Mouse (Mus musculus): Measurements from ENCODE around the gene Rpp30. TPM values are rescaled to one million over a fixed set of nuclear protein-coding genes. Genes with fewer than 3 reads are reported as not detected.
A peak's percentile ranks its signal among the peaks of the same experiment; 100 is the strongest.

Gene Rpp30
- polyA plus RNA-seq, 1 experiment from 2014 or later = 81.3 TPM

DNA sequence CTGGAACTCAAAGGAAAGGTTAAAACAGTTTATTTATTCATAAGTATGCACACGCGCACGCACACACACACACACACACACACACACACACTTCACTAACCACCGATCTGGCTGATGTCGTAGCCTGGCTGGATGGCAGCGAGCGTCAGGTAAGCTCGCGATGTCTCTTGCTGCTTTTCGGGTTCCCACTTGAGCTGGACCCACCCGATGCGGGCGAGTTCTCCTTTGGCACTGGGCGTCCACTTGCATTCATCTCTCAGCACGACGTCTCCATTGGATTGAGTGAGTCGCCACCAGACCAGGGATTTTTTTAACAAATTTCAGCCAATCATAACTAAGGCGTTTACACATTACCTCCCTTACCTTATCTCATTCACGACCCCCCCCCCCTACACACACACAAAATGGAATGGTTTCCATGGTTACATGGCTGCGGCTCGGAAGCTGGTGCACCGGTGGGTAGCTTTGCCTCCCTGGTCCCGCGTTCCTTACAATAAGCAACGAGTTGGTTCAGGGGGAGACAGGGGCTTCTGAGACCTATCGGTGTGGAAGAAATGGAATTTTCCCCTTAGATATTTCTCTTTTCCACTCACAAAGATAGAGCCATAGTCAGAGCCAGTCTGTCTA lies 25.9 kb downstream of the Rpp30 start:
- no peaks in the 10 kb centered on the region for H3K36me3 ChIP-seq
- H3K4me1 ChIP-seq = peaks cover 2% of the 10 kb centered on the region; the same call in 1 of the 2 replicates
- no peaks in the 10 kb centered on the region for H3K9me3 ChIP-seq (replicated peaks)
- no peak overlapping the region for H3K9ac ChIP-seq
- peaks cover 10% of the 10 kb centered on the region; the same call in 1 of the 2 replicates for H3K27me3 ChIP-seq
- no peak for ATAC-seq (ENCODE audit: low FRiP score)
- no peak overlapping the region for H3K4me3 ChIP-seq
- no peak overlapping the region for H3K4me2 ChIP-seq (replicated peaks)
- 64% methylated on average over 26 of the region's 26 CpGs for WGBS
- no peak overlapping the region for H3K27ac ChIP-seq

DNA sequence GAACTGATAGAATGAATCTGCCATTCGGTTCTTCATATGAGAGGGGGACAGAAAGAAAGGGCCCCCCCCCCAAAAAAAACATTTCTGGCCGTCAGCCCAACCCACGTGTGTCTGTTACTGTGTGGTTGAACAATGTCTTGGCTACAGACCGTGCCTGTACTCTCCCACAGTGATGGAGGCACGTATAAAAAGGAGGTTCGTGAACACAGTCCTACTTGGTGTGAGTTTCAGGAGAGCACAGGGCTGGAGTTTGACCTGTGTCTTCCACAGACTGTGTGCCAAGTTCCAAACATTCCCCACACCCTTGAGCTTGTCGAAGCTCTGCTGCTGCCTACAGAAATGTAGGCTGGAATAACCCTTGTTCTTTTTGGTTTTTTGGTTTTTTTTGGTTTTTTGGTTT lies 26.9 kb downstream of the Rpp30 start:
- no peak for ATAC-seq (ENCODE audit: low FRiP score)
- Histone ChIP-seq H3K9ac (no peak overlapping the region), H3K36me3 (no peaks in the 10 kb centered on the region), H3K4me1 (peaks cover 2% of the 10 kb centered on the region; the same call in 1 of the 2 replicates), H3K9me3 (replicated peaks) (no peaks in the 10 kb centered on the region), H3K27me3 (peaks cover 10% of the 10 kb centered on the region; the same call in 1 of the 2 replicates), H3K4me3 (no peak overlapping the region), H3K4me2 (replicated peaks) (no peak overlapping the region), H3K27ac (no peak overlapping the region)
- WGBS = 25% methylated on average over 7 of the region's 7 CpGs

DNA sequence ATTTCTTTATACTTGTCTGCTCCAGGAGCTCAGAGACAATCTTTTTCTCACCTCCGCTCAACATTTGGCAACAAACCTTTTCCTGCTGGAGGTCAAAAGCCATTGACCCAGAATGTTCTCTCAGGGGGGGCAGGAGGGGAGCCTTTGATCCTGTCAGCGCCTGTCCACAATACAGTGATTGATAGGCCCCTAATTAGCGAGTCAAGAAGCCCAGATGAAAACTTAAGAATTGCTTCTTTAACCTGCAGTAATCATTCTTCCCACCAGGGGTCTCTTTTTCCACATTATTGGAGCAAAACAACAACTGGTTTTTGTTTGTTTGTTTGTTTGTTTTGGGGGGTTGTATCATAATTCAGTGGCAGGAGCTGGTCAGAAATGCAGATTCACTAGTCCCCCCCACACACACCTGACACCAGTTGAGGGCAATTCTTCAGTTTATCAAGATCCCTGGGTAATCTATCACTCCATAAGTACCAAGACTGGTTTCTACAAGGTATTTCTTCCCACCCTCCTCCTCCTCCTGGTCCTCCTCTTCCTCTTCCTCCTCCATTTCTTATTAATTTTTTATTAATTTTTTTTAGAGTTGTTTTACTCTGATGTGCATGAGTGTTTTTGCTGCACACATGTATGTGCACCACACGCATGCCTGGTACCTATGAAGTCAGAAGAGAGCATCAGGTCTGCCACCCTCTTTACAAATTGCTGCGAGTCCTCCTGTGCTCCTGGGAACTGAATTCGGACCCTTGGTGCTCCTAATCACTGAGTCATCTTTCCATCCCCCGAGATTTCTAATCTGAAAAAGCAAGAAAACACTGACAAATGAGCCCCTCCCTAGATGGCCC lies 27.8 kb downstream of the Rpp30 start:
- peak; percentile 70 for ATAC-seq (ENCODE audit: low FRiP score)
- 24% methylated on average over 7 of the region's 7 CpGs for WGBS
- Histone ChIP-seq H3K4me3 (no peak overlapping the region), H3K9me3 (replicated peaks) (no peaks in the 10 kb centered on the region), H3K4me2 (replicated peaks) (peak overlapping the region; percentile 42; the same call in 1 of the 2 replicates), H3K27ac (no peak overlapping the region), H3K4me1 (peaks cover 2% of the 10 kb centered on the region; the same call in 1 of the 2 replicates), H3K27me3 (peaks cover 10% of the 10 kb centered on the region; the same call in 1 of the 2 replicates), H3K36me3 (no peaks in the 10 kb centered on the region), H3K9ac (no peak overlapping the region)

DNA sequence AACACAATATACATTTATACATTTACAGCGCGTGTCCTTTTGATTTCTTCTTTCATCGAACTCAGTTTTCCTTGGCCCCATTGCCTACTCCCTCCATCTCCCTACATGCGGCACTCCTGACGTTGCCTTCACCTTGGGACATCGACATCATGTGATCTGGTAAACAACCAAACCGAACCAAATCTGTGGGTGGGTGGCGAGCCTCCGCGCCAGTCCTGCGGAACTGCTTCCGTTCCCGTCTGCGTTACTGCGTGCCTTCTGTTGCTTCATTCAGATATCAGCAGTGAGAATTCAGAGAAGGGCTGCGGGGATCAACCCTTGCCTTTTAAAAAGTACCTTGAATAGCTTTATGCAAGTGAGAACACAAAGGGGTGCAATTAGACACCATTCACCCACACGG lies 28.5 kb downstream of the Rpp30 start:
- ATAC-seq (ENCODE audit: low FRiP score) = no peak
- H3K9ac ChIP-seq = no peak overlapping the region
- peaks cover 2% of the 10 kb centered on the region; the same call in 1 of the 2 replicates for H3K4me1 ChIP-seq
- H3K9me3 ChIP-seq (replicated peaks) = no peaks in the 10 kb centered on the region
- no peak overlapping the region for H3K4me3 ChIP-seq
- 41% methylated on average over 17 of the region's 17 CpGs for WGBS
- H3K4me2 ChIP-seq (replicated peaks) = peak overlapping the region; percentile 42
- peaks cover 10% of the 10 kb centered on the region; the same call in 1 of the 2 replicates for H3K27me3 ChIP-seq
- H3K36me3 ChIP-seq = no peaks in the 10 kb centered on the region
- H3K27ac ChIP-seq = no peak overlapping the region

DNA sequence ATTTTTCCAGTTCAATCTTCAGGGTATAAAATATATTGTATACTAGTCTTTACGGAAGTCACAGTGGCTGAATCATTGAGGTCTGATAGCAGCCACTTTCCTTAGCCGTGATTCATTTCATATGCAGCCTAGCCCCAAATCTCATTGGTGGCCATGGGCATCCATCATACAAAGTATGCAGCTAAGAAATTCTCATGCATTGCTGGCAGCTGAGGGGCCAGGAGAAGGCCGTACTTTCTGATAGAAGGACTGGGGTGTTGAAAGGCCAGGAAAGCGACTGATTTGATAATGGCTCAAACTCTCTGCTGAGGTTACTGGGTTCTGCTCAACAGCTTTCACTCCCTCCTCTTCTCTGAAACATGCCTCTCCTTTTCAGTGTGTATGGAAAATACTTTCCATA lies 32.7 kb downstream of the Rpp30 start:
- no peaks in the 10 kb centered on the region for H3K9me3 ChIP-seq (replicated peaks)
- ATAC-seq (ENCODE audit: low FRiP score) = no peak
- no peak overlapping the region for H3K9ac ChIP-seq
- H3K4me2 ChIP-seq (replicated peaks) = no peak overlapping the region
- H3K27ac ChIP-seq = no peak overlapping the region
- WGBS = 80% methylated on average over 4 of the region's 4 CpGs
- H3K27me3 ChIP-seq = 0 out of 2 replicates have a peak, but pooled peaks cover 6% of the 10 kb centered on the region
- no peak overlapping the region for H3K4me3 ChIP-seq
- no peaks in the 10 kb centered on the region for H3K36me3 ChIP-seq
- 0 out of 2 replicates have a peak, but pooled peaks cover 2% of the 10 kb centered on the region for H3K4me1 ChIP-seq

DNA sequence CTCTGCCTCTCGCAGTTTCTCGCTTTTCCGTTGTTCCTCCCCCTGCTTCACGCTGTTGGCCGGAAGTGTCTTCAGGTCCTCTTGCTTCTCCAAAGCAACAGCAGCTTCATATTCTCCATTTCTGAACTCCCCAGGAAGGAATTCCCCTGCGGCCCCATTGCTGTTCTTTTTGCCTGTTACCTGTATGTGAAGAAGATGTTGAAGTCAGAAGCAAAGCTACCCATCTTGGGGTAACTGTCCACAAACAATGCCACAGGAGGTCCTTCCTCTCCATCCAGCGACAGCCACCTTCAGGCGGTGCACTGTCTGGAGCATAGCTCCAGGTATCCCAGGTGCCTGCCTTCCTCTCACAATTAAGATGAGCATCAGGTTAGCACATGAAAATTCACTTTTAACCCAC lies 35.7 kb downstream of the Rpp30 start:
- no peak overlapping the region for H3K27ac ChIP-seq
- H3K4me1 ChIP-seq = no peaks in the 10 kb centered on the region
- WGBS = 91% methylated on average over 8 of the region's 8 CpGs
- H3K9me3 ChIP-seq (replicated peaks) = no peaks in the 10 kb centered on the region
- H3K9ac ChIP-seq = no peak overlapping the region
- H3K4me3 ChIP-seq = no peak overlapping the region
- H3K36me3 ChIP-seq = no peaks in the 10 kb centered on the region
- no peaks in the 10 kb centered on the region for H3K27me3 ChIP-seq
- H3K4me2 ChIP-seq (replicated peaks) = no peak overlapping the region
- no peak for ATAC-seq (ENCODE audit: low FRiP score)

DNA sequence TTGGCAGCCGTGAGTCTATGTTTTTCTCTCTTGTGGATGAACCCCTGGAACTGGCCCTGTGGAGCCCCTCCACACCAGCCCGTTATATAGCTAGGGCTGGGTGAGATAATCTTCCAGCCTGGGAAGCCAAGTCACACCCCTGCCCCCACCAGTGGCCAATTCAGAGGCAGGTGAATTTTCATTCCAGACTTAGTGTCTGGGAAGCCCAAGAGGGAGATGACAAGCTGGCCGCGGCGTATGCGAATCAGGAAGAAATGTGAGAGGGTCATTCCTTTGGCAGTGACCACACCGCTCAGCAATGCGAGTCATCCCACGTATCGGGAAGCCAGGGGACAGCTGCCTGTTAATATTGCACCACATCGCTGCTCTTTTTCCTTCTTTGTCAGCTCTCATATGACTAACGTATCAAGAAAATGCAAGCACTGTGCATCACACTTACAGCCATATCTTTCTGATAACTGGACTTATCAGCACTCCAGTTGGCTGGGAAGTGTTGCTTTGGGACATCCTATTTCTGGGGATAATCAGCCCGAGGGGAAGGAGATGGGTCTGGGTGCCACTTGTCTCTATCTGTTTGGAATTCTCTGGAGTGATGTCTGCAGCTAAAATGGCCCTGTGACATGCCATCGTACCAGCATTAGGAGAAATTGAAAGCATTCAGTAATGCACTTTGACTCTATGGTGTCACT lies 36.4 kb downstream of the Rpp30 start, which contains the start of gene Ankrd1:
Gene Ankrd1, minus strand, starts transcription at position 317 of the 689 bp plus-strand sequence.
- Histone ChIP-seq H3K9me3 (replicated peaks) (no peaks in the 10 kb centered on the region), H3K4me3 (no peak within 1 kb of the TSS), H3K9ac (no peak within 1 kb of the TSS), H3K4me1 (no peaks in the 10 kb centered on the region), H3K27ac (no peak within 1 kb of the TSS), H3K4me2 (replicated peaks) (no peak within 1 kb of the TSS), H3K27me3 (no peaks in the 10 kb centered on the region), H3K36me3 (no peaks in the 10 kb centered on the region)
- ATAC-seq (ENCODE audit: low FRiP score) = no peak
- WGBS = 87% methylated on average over 14 of the region's 14 CpGs

DNA sequence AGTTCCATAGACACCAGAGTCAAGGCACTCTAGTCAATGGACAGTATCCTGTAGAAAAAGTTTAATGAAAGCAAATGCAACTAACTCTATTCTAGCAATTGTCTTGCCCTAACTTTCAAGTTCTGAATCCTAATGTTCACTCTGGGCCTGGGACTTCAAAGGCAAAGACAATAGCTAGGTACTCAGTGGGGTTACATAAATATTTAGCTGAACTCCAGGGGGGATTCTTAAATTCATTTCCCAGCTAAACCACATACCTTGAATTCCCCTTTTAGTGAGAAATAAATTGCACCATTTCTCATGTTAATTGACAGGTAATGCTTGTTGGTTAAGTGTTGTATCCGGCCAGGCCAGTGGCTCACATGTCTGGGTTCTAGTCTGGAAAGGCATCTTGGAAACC lies 40.7 kb downstream of the Rpp30 start:
- Histone ChIP-seq H3K27ac (no peak overlapping the region), H3K9me3 (replicated peaks) (no peaks in the 10 kb centered on the region), H3K4me2 (replicated peaks) (no peak overlapping the region), H3K9ac (no peak overlapping the region), H3K27me3 (no peaks in the 10 kb centered on the region), H3K4me3 (no peak overlapping the region), H3K36me3 (no peaks in the 10 kb centered on the region), H3K4me1 (no peaks in the 10 kb centered on the region)
- 68% methylated on average over 1 of the region's 1 CpGs for WGBS
- no peak for ATAC-seq (ENCODE audit: low FRiP score)

DNA sequence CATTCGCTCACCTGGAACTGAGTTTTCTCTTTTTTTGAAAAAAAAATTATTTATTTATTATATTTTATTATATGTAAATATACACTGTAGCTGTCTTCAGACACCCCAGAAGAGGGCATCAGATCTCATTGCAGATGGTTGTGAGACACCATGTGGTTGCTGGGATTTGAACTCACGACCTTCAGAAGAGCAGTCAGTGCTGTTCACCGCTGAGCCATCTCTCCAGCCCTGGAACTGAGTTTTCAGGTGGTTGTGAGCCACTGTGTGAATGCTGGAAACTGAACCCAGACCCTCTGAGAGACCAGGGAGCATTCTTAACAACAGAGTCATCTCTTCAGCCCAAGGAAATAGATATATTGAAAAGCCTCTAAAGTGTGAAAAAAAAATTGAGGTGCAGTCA lies 44.9 kb downstream of the Rpp30 start:
- Histone ChIP-seq H3K27me3 (no peaks in the 10 kb centered on the region), H3K4me1 (no peaks in the 10 kb centered on the region), H3K36me3 (no peaks in the 10 kb centered on the region), H3K27ac (no peak overlapping the region), H3K9me3 (replicated peaks) (no peaks in the 10 kb centered on the region), H3K9ac (no peak overlapping the region), H3K4me3 (no peak overlapping the region), H3K4me2 (replicated peaks) (no peak overlapping the region)
- WGBS = 93% methylated on average over 3 of the region's 3 CpGs
- no peak for ATAC-seq (ENCODE audit: low FRiP score)

DNA sequence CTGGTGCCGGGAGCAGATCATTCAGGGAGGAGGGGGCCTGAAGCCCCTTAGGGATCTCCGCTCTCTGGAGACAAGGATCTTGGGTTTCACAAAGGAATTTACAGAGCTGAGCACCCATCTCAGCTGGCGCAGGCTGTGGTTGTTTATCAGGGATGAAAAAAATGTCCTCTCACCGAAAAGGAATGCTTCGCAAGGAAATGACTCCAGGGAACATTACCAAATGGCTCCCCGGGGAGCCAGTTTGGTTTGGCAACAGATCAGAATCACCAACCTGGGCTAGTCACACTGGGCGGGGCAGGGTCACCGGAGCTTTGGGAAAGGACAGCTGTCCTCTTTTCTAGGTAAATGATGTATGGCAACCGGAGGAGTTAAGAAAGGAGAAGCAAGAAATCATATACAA lies 45.7 kb downstream of the Rpp30 start:
- ATAC-seq (ENCODE audit: low FRiP score) = no peak
- Histone ChIP-seq H3K9me3 (replicated peaks) (no peaks in the 10 kb centered on the region), H3K4me2 (replicated peaks) (no peak overlapping the region), H3K4me1 (no peaks in the 10 kb centered on the region), H3K27ac (no peak overlapping the region), H3K27me3 (no peaks in the 10 kb centered on the region), H3K9ac (no peak overlapping the region), H3K36me3 (no peaks in the 10 kb centered on the region), H3K4me3 (no peak overlapping the region)
- 57% methylated on average over 9 of the region's 9 CpGs for WGBS

DNA sequence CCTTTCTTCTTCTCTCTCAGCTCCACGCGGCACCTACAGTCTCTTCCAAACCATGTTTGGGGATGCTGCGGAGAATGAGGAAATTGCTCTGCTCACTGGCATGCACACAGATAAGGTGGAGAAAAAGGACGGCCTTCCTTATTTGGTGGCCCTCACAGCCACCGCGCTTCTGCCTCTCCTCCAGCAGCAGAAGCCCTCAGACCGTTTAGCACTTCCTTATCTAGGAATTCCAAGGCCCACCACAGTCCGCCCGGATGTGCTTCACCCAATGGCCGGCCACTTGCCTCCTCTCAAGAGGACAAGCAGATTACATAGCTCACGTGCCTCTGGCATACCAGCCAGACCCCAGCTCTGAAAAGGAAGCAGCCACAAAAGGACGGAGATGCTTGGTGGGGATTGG lies 46.1 kb downstream of the Rpp30 start:
- Histone ChIP-seq H3K27ac (no peak overlapping the region), H3K27me3 (no peaks in the 10 kb centered on the region), H3K4me2 (replicated peaks) (no peak overlapping the region), H3K9ac (no peak overlapping the region), H3K36me3 (no peaks in the 10 kb centered on the region), H3K4me1 (no peaks in the 10 kb centered on the region), H3K4me3 (no peak overlapping the region), H3K9me3 (replicated peaks) (no peaks in the 10 kb centered on the region)
- 57% methylated on average over 12 of the region's 12 CpGs for WGBS
- ATAC-seq (ENCODE audit: low FRiP score) = no peak

DNA sequence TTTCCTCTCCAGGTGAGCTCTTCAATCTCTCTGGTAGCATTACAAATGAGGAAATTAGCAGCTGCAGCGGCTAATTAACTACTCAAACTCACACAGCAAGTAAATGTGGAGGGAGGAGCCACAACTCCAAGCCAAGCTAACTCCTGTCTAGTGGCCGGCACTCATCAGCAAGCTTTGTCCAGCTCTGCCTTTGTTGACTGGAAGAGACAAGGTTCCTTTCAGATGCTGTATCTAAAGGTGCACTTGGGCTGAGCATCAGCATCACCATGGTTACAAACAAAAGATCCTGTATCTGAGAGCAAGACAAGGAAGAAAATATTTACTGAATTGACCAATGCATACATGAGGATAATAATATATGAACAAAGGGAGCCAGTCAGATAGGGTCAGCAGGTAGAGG lies 46.7 kb downstream of the Rpp30 start:
- WGBS = 49% methylated on average over 2 of the region's 2 CpGs
- ATAC-seq (ENCODE audit: low FRiP score) = no peak
- H3K9me3 ChIP-seq (replicated peaks) = no peaks in the 10 kb centered on the region
- H3K27ac ChIP-seq = no peak overlapping the region
- H3K4me2 ChIP-seq (replicated peaks) = no peak overlapping the region
- H3K27me3 ChIP-seq = no peaks in the 10 kb centered on the region
- no peaks in the 10 kb centered on the region for H3K4me1 ChIP-seq
- no peak overlapping the region for H3K4me3 ChIP-seq
- no peak overlapping the region for H3K9ac ChIP-seq
- H3K36me3 ChIP-seq = no peaks in the 10 kb centered on the region

All from hindbrain, embryonic 12.5 days (tissue).